Mouse (Mus musculus) hindbrain, embryonic 14.5 days (tissue): ENCODE measurements around the gene Cadm1. TPM values are rescaled to one million over a fixed set of nuclear protein-coding genes. Genes with fewer than 3 reads are reported as not detected.

ENCODE experiments used
- ATAC-seq: fragments of 200-750 bp; cut with Nextera tagmentation; 2 replicates; pipeline ENCODE4 v1.8.0; 2017; ENCODE audit warnings: moderate number of reproducible peaks, mild to moderate bottlenecking, moderate TSS enrichment, moderate library complexity; ENCODE audit not compliant: low FRiP score
- DNase-seq: peaks from one replicate; pipeline ENCODE4 v3.0.0-alpha.2; 2015; ENCODE audit warnings: low spot score
- H3K27ac ChIP-seq: fragments of 300-500 bp; sonication (generic); 2 replicates; pipeline ENCODE4 v1.5.1; 2014; ENCODE audit warnings: mild to moderate bottlenecking, moderate library complexity
- H3K27me3 ChIP-seq: fragments of 300-500 bp; sonication (generic); 2 replicates; pipeline ENCODE4 v1.6.1; 2014; ENCODE audit warnings: mild to moderate bottlenecking, low read length, mixed read lengths; ENCODE audit not compliant: control insufficient read depth, insufficient read depth
- H3K36me3 ChIP-seq: fragments of 300-500 bp; sonication (generic); replicated peaks from 2 replicates; pipeline ENCODE4 v1.6.1; 2014; ENCODE audit not compliant: control insufficient read depth, insufficient read depth
- H3K4me1 ChIP-seq: fragments of 300-500 bp; sonication (generic); replicated peaks from 2 replicates; pipeline ENCODE4 v1.6.1; 2014; ENCODE audit warnings: antibody characterized with exemption, low read length, mixed read lengths; ENCODE audit not compliant: control insufficient read depth, insufficient read depth
- H3K4me2 ChIP-seq: fragments of 300-500 bp; sonication (generic); replicated peaks from 2 replicates; pipeline ENCODE4 v1.6.1; 2014; ENCODE audit warnings: mild to moderate bottlenecking, moderate library complexity
- H3K4me3 ChIP-seq: fragments of 300-500 bp; sonication (generic); replicated peaks from 2 replicates; pipeline ENCODE4 v1.5.1; 2014; ENCODE audit warnings: mild to moderate bottlenecking, low read length
- H3K9ac ChIP-seq: fragments of 300-500 bp; sonication (generic); 2 replicates; pipeline ENCODE4 v1.6.1; 2014
- H3K9me3 ChIP-seq: fragments of 300-500 bp; sonication (generic); 2 replicates; pipeline ENCODE4 v1.6.1; 2016; ENCODE audit warnings: low read length; ENCODE audit not compliant: control insufficient read depth
- WGBS: fragments of 180-500 bp; shearing (Covaris S2); extraction: QIAGEN DNeasy Blood & Tissue Kit; methylation state at CpG from one replicate; pipeline ENCODE4 v1.1.7; 2014; 5-methylcytosine and 5-hydroxymethylcytosine counted together
- polyA plus RNA-seq: library from polyadenylated mRNA; unstranded; fragments of >200 nt; fragmentation: Nextera tagmentation; extraction: Ambion mirVana; gene quantifications from 2 replicates; pipeline ENCODE4 v1.2.1, GENCODE M21; 2014

Gene Cadm1
- polyA plus RNA-seq, 1 experiment from 2014 or later, result 180 TPM

DNA sequence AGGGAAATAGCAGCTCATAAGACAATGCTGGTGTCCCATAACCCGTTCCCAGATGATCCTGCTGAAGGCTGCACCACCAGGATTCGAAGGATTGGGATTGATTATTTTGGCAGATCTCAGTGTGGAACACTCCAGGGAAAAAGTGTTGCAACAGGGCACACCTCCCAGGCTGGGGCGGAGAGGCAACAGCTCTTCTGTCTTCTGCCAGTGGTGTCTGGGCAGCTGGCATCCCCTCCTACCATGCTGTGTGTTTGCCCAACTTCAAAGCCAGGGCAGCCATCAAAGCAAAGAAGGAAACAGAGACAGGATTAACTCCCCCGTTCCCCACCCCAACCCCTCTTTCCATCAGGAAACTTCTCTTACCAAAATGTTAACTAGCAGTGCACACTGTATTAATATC lies 13.7 kb upstream of the Cadm1 start:
- 64% methylated on average over 4 of the region's 4 CpGs for WGBS

DNA sequence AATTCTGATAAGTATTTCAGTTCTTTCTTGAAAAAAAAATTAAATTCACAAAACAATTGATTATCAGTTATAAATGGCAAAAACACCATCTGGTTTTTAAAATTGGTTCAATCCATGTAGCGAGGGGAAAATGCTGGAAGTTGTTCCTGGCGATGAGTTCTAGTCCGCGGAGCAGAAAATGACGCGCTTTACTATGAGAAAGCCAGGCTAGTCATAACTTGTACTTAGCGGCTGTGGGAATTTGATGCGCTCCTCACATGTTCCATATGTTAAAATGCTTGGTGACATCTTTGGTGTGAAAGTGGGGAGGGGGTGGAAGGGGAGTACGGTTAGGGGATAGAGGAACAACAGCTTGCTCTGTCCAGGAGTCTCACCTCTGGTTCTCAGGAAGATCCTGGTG lies 2.7 kb upstream of the Cadm1 start:
- Histone ChIP-seq H3K36me3 (no peaks in the 10 kb centered on the region), H3K9me3 (no peaks in the 10 kb centered on the region), H3K4me1 (0 out of 2 replicates have a peak, but pooled peaks cover 1% of the 10 kb centered on the region), H3K27me3 (0 out of 2 replicates have a peak, but pooled peaks cover 4% of the 10 kb centered on the region), H3K27ac (no peak overlapping the region), H3K9ac (no peak overlapping the region), H3K4me2 (no peak overlapping the region), H3K4me3 (no peak overlapping the region)
- ATAC-seq, result no peak
- 87% methylated on average over 9 of the region's 9 CpGs for WGBS
- no peak for DNase-seq

More for the DNA sequence above, 13.7 kb upstream of the Cadm1 start:
- Histone ChIP-seq H3K27me3 (no peaks in the 10 kb centered on the region), H3K27ac (no peak overlapping the region), H3K4me2 (no peak overlapping the region), H3K4me1 (no peaks in the 10 kb centered on the region; the same call in 1 of the 2 replicates), H3K4me3 (no peak overlapping the region), H3K9me3 (no peaks in the 10 kb centered on the region), H3K36me3 (no peaks in the 10 kb centered on the region), H3K9ac (no peak overlapping the region)
- ATAC-seq, result no peak
- no peak for DNase-seq

DNA sequence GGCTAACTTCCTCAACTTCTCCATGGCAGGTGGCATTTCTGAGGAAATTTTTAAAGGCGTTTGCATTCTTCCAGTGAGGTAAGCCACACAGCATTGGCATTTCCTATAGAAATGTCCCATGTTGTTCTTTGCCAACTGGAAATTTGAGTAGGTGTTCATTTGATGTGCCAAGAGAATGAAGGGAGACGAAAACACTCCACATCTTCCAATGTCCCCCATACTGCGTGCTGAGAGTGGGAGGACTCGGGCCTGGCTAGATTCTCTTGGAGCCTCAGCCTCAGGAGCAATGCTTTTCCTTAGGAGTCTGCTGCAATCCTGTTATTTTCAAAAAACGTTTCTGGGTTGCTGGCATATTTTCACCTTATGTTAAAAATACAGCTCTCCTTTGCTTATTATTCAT lies 2.2 kb upstream of the Cadm1 start:
- H3K4me3 ChIP-seq, result no peak overlapping the region
- ATAC-seq (no peak), DNase-seq (no peak)
- no peak overlapping the region for H3K4me2 ChIP-seq
- no peak overlapping the region for H3K9ac ChIP-seq
- WGBS, result 88% methylated on average over 5 of the region's 5 CpGs
- no peaks in the 10 kb centered on the region for H3K9me3 ChIP-seq
- peaks cover 4% of the 10 kb centered on the region; the same call in 1 of the 2 replicates for H3K4me1 ChIP-seq
- 0 out of 2 replicates have a peak, but pooled peaks cover 4% of the 10 kb centered on the region for H3K27me3 ChIP-seq
- no peaks in the 10 kb centered on the region for H3K36me3 ChIP-seq
- no peak overlapping the region for H3K27ac ChIP-seq

DNA sequence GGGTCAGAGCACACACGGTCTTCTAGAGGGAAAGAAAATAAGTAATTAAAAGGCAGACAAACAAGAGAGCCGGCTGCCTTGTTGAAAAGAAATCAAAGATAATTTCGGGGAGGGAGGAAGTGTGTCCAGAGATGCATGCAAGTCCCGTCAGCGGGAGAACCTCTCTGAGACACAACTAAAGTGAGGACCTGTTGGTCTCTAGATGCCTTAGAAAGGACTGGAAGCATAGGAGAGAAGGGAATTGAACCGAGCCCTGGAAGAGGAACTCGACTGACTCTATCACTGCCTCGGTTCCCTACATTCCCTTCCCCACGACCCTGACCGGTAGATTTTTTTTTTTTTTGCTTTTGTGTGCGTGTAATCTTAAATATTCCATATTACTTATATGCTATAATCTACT lies 791 bp upstream of the Cadm1 start:
- Histone ChIP-seq H3K4me3 (peak overlapping the region; percentile 73), H3K4me2 (peak overlapping the region; percentile 77), H3K27ac (peak overlapping the region; percentile 77), H3K36me3 (no peaks in the 10 kb centered on the region), H3K9me3 (no peaks in the 10 kb centered on the region), H3K4me1 (peaks cover 16% of the 10 kb centered on the region), H3K27me3 (0 out of 2 replicates have a peak, but pooled peaks cover 4% of the 10 kb centered on the region), H3K9ac (peak overlapping the region; percentile 60)
- 2% methylated on average over 11 of the region's 11 CpGs for WGBS
- no peak for DNase-seq
- ATAC-seq, result no peak

DNA sequence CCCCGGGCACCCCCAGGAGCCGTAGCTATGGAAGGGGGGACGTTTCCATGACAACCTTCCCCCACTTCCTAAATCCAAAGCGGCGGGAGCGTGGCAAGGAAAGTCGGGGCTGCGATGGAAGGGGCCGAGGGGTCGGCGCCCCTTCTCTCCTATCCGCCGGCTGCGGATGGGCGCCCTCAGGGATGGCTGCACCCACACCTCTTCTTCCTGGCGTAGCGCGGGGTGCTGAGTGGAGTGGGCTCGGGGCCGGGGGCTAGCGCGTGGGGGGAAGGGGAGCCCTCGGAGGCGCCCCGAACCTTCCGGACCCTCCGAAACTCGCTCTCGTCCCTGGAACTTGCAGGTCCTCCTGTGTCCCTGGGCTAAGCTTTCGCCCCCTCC lies 560 bp downstream of the Cadm1 start:
- peak overlapping the region; percentile 77 for H3K4me2 ChIP-seq
- H3K4me1 ChIP-seq, result peaks cover 21% of the 10 kb centered on the region
- peak overlapping the region; percentile 87 for H3K27ac ChIP-seq
- 0 out of 2 replicates have a peak, but pooled peaks cover 4% of the 10 kb centered on the region for H3K27me3 ChIP-seq
- H3K9me3 ChIP-seq, result no peaks in the 10 kb centered on the region
- ATAC-seq (no peak; the same call in 1 of the 2 replicates), DNase-seq (no peak)
- WGBS, result 0% methylated on average over 29 of the region's 30 CpGs
- H3K9ac ChIP-seq, result peak overlapping the region; percentile 91
- peak overlapping the region; percentile 73 for H3K4me3 ChIP-seq
- no peaks in the 10 kb centered on the region for H3K36me3 ChIP-seq

DNA sequence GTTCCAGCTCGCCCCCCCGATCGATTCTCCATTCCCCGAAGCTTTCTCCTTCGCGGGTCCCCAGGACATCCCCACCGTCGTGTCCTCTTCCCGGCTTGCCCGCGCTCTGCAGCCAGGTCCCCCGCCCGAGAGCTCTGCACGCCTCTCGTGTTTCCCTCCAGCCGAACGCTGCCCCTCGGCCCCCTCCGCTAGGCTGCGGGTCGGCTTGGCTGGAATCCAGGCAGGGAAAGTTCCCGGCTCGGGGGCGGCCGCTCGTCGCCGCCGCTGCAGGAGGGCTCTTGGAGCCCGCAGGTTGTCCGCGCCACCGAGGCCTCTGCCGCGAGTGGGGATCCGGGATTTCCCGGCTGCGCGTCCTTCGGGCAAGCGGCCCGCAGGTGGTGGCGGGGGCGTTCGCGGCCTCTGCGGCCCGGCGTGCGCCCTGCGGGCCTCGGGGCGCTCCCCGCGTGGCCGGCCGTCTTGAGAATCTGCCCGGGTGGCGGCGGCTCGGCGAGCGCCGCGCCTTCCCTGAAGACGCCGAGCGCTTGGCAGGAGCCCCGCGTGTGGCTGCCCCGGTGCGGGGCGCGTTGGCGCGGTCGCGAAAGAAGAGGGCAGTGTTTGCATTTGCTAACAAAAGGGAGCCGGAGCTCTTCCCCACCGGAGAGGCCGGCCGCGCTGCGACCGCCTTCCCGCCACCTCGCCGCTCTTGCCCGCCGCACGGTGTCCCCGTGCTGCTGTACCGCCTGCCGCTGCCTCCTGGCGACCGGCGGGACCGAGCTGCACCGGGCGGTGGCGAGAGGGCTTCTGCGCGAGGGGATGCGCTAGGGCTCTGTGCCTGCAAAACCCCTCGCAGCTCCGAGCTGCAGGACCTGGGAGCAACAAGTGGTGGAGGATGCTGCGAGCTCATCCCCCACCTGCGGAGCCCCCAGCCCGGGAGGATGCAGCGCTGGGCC lies 1.2 kb downstream of the Cadm1 start:
- Histone ChIP-seq H3K27ac (peak overlapping the region; percentile 87), H3K9ac (peak overlapping the region; percentile 91), H3K4me3 (peak overlapping the region; percentile 73), H3K4me2 (peak overlapping the region; percentile 77), H3K36me3 (no peaks in the 10 kb centered on the region), H3K4me1 (peaks cover 21% of the 10 kb centered on the region), H3K27me3 (0 out of 2 replicates have a peak, but pooled peaks cover 4% of the 10 kb centered on the region), H3K9me3 (no peaks in the 10 kb centered on the region)
- ATAC-seq (peak; percentile 26; the same call in 1 of the 2 replicates), DNase-seq (peak; percentile 58)
- under 1% methylated on average over 100 of the region's 110 CpGs for WGBS

DNA sequence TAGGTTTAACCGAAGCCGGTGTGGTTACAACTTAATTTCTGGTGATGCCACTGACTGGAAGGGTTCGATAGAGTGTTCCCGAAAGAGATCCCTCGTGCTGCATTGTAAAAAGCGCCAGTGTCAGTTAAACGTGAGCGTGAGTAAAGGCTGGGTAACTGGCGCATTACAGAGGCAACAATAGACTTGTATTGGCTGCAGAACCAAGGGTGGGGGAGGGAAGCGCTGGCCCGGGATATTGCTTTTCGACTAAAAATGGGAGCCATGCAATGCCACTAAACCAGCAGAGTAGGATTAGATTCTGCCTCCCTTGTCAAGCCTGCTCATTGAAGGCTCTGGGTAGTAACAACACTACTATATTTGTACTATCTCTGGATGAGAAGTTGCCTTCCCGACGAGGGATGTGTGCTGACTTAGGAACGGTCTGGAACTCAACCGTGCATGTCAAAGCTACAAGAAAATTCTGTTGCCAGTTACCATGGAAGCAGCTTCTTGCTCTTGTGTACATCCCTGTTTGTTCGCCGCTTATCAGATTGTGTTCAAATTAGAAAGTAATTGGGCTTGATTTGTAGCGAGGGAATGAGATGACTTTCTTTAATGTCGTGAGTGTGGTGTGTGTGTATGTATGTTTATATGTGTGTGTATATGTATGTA lies 2.4 kb downstream of the Cadm1 start:
- ATAC-seq, result no peak
- Histone ChIP-seq H3K9me3 (no peaks in the 10 kb centered on the region), H3K4me1 (peaks cover 21% of the 10 kb centered on the region), H3K36me3 (peaks cover 3% of the 10 kb centered on the region; the same call in 1 of the 2 replicates), H3K27me3 (no peaks in the 10 kb centered on the region), H3K4me3 (peak overlapping the region; percentile 73), H3K4me2 (peak overlapping the region; percentile 77), H3K9ac (peak overlapping the region; percentile 91), H3K27ac (peak overlapping the region; percentile 87)
- DNase-seq, result peak; percentile 53
- under 1% methylated on average over 20 of the region's 20 CpGs for WGBS

DNA sequence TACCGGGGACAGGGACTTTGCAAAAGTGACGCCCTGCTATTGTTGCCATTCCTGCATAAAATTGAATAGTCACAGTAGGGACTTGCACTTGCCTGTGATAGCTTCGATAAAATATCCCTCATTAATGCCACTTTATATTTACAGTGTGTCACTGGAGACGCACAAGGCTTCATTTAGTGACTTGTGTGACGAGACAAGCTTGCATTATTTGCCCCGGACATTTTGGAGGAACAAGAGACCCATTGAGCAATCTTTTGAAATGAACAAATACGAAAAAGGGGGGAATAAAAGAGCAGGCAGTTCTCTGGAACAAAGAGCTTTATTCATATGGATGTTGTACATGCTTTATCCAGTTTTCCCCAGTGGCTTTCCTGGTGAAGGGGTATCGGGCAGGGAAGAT lies 3.5 kb downstream of the Cadm1 start:
- Histone ChIP-seq H3K27me3 (no peaks in the 10 kb centered on the region), H3K4me2 (peak overlapping the region; percentile 77), H3K9ac (peak overlapping the region; percentile 91), H3K9me3 (no peaks in the 10 kb centered on the region), H3K36me3 (peaks cover 3% of the 10 kb centered on the region; the same call in 1 of the 2 replicates), H3K4me3 (peak overlapping the region; percentile 73), H3K27ac (no peak overlapping the region), H3K4me1 (peaks cover 21% of the 10 kb centered on the region)
- ATAC-seq, result no peak
- DNase-seq, result peak; percentile 40
- 6% methylated on average over 8 of the region's 8 CpGs for WGBS
